Mouse (Mus musculus) thymus, adult 2 months (tissue): ENCODE measurements around the gene Slc4a4. TPM values are rescaled to one million over a fixed set of nuclear protein-coding genes. Genes with fewer than 3 reads are reported as not detected.

Experiments used
- DNase-seq: peaks from one replicate; pipeline ENCODE4 v3.0.0; 2021
- H3K27ac ChIP-seq: fragments of 200-500 bp; 2 replicates; pipeline ENCODE4 v1.5.1; 2012; ENCODE audit warnings: low read length, control low read depth; ENCODE audit not compliant: control insufficient read depth, insufficient read depth
- H3K27me3 ChIP-seq: fragments of 200-500 bp; 2 replicates; pipeline ENCODE4 v1.6.1; 2012; ENCODE audit warnings: mild to moderate bottlenecking, low read length, moderate library complexity, mixed read lengths; ENCODE audit not compliant: control insufficient read depth, insufficient read depth
- H3K36me3 ChIP-seq: fragments of 200-500 bp; 2 replicates; pipeline ENCODE4 v1.6.1; 2012; ENCODE audit warnings: mild to moderate bottlenecking, low read length, moderate library complexity; ENCODE audit not compliant: control insufficient read depth, insufficient read depth
- H3K4me1 ChIP-seq: fragments of 200-500 bp; replicated peaks from 2 replicates; pipeline ENCODE4 v1.6.1; 2012; ENCODE audit warnings: low read length; ENCODE audit not compliant: control insufficient read depth, insufficient read depth
- H3K4me3 ChIP-seq: fragments of 200-500 bp; 2 replicates; pipeline ENCODE4 v1.5.1; 2012; ENCODE audit warnings: mild to moderate bottlenecking, low read length, control low read depth, moderate library complexity; ENCODE audit not compliant: control insufficient read depth, insufficient read depth
- CTCF ChIP-seq: fragments of 200-500 bp; IDR thresholded peaks from 2 replicates; pipeline ENCODE4 v1.5.1; 2012; ENCODE audit warnings: mild to moderate bottlenecking, control low read depth, low read length, moderate library complexity, borderline replicate concordance; ENCODE audit not compliant: control insufficient read depth, poor library complexity, insufficient read depth; ENCODE audit errors: extremely low read depth
- POLR2A ChIP-seq: fragments of 200-500 bp; IDR thresholded peaks from 2 replicates; pipeline ENCODE4 v1.6.1; 2012; ENCODE audit warnings: mild to moderate bottlenecking, low read length, control low read depth, moderate library complexity; ENCODE audit not compliant: control insufficient read depth, poor library complexity, insufficient read depth; ENCODE audit errors: extremely low read depth
- WGBS: fragments of 180-500 bp; shearing (Covaris S2); methylation state at CpG from one replicate; pipeline ENCODE4 v1.1.7; 2018; 5-methylcytosine and 5-hydroxymethylcytosine counted together
- polyA plus RNA-seq: library from polyadenylated mRNA; depleted of rRNA; stranded (reverse); fragments of >200 nt; gene quantifications from 2 replicates; pipeline ENCODE4 v1.2.3, GENCODE M21; 2012

Gene Slc4a4
- polyA plus RNA-seq, 1 experiment, result 2.0 TPM

GRCm38 (mm10) chr5:88999793-89000192, 113.2 kb downstream of the Slc4a4 start:
- no peaks in the 10 kb centered on the region for H3K27me3 ChIP-seq
- no peak for DNase-seq
- 97% methylated on average over 6 of the region's 6 CpGs for WGBS
- H3K4me3 ChIP-seq, result no peak overlapping the region
- TF ChIP-seq CTCF, result no peak
- no peak for TF ChIP-seq POLR2A
- no peaks in the 10 kb centered on the region for H3K36me3 ChIP-seq
- H3K4me1 ChIP-seq, result no peaks in the 10 kb centered on the region
- H3K27ac ChIP-seq, result no peak overlapping the region

DNA sequence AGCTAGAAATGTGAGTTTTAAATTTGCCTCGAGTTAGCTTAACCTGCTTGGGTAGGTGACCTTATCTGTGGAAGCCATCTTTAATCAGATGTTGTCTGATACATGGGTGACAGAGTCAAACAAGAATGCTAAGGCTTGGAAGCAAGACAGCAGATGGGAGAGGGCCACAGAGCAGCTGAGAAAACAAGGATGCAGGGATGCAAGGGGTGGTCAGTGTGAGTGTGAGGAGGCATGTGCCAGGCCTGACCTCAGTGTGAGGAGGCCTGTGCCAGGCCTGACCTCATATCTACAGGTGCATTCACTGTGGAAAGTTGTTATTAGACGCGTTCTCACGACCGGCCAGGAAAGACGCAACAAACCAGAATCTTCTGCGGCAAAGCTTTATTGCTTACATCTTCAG, 114.0 kb downstream of the Slc4a4 start:
- H3K4me1 ChIP-seq, result no peaks in the 10 kb centered on the region
- H3K4me3 ChIP-seq, result no peak overlapping the region
- DNase-seq, result no peak
- no peak overlapping the region for H3K27ac ChIP-seq
- no peaks in the 10 kb centered on the region for H3K36me3 ChIP-seq
- TF ChIP-seq POLR2A (no peak), CTCF (no peak)
- H3K27me3 ChIP-seq, result no peaks in the 10 kb centered on the region
- 97% methylated on average over 7 of the region's 7 CpGs for WGBS

- H3K27ac ChIP-seq, result no peak overlapping the region
- H3K4me3 ChIP-seq, result no peak overlapping the region
- WGBS, result 82% methylated on average over 5 of the region's 5 CpGs
- no peaks in the 10 kb centered on the region for H3K27me3 ChIP-seq
- DNase-seq, result no peak
- TF ChIP-seq POLR2A (no peak), CTCF (no peak)
- no peaks in the 10 kb centered on the region for H3K4me1 ChIP-seq
- H3K36me3 ChIP-seq, result no peaks in the 10 kb centered on the region
These were observed 123.5 kb downstream of the Slc4a4 start for GRCm38 (mm10) chr5:89010116-89010515.

- Histone ChIP-seq H3K4me1 (no peaks in the 10 kb centered on the region), H3K27me3 (no peaks in the 10 kb centered on the region), H3K27ac (no peak overlapping the region), H3K36me3 (no peaks in the 10 kb centered on the region), H3K4me3 (no peak overlapping the region)
- TF ChIP-seq POLR2A (no peak), CTCF (no peak)
- WGBS, result 94% methylated on average over 3 of the region's 3 CpGs
- DNase-seq, result no peak
These were observed 125.8 kb downstream of the Slc4a4 start for GRCm38 (mm10) chr5:89012456-89012855.

- no peak overlapping the region for H3K4me3 ChIP-seq
- TF ChIP-seq CTCF, result no peak
- no peak for TF ChIP-seq POLR2A
- H3K27me3 ChIP-seq, result no peaks in the 10 kb centered on the region
- H3K36me3 ChIP-seq, result no peaks in the 10 kb centered on the region
- no peak overlapping the region for H3K27ac ChIP-seq
- DNase-seq, result no peak
- 91% methylated on average over 2 of the region's 2 CpGs for WGBS
- H3K4me1 ChIP-seq, result no peaks in the 10 kb centered on the region
These were observed 128.2 kb downstream of the Slc4a4 start for GRCm38 (mm10) chr5:89014782-89015181.

- Histone ChIP-seq H3K27me3 (no peaks in the 10 kb centered on the region), H3K4me3 (no peak overlapping the region), H3K27ac (no peak overlapping the region), H3K4me1 (no peaks in the 10 kb centered on the region), H3K36me3 (no peaks in the 10 kb centered on the region)
- 96% methylated on average over 5 of the region's 5 CpGs for WGBS
- DNase-seq, result no peak
- TF ChIP-seq POLR2A (no peak), CTCF (no peak)
These were observed 129.3 kb downstream of the Slc4a4 start for GRCm38 (mm10) chr5:89015878-89016277.

DNA sequence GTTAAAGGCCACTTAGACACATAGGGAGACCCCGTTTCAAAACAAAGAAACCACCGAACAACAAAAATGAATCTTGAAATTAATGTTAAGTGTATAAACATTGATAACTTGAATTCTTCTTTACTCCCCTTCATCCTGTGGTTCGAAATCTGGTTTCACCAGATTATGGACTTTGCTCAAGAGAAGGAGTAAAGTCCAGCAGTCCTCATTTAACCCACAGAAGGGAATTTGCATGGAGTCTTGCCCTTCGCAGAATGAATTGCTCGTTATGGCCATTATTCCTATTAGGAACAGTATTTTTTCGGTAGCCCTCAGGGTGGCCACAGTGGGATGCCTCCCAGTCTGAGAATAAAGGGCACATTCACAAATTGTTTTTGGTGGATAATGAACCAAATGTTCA, 131.9 kb downstream of the Slc4a4 start:
- Histone ChIP-seq H3K27ac (no peak overlapping the region), H3K36me3 (no peaks in the 10 kb centered on the region), H3K27me3 (no peaks in the 10 kb centered on the region), H3K4me1 (no peaks in the 10 kb centered on the region), H3K4me3 (no peak overlapping the region)
- 97% methylated on average over 6 of the region's 6 CpGs for WGBS
- no peak for DNase-seq
- TF ChIP-seq CTCF, result no peak
- TF ChIP-seq POLR2A, result no peak
